Mouse (Mus musculus): ENCODE measurements around the gene Zfp871. TPM values are rescaled to one million over a fixed set of nuclear protein-coding genes. Genes with fewer than 3 reads are reported as not detected.

Zfp871 gene
- 26.3 and 27.4 TPM in 2 replicates for polyA plus RNA-seq (2012; rRNA removed)

DNA sequence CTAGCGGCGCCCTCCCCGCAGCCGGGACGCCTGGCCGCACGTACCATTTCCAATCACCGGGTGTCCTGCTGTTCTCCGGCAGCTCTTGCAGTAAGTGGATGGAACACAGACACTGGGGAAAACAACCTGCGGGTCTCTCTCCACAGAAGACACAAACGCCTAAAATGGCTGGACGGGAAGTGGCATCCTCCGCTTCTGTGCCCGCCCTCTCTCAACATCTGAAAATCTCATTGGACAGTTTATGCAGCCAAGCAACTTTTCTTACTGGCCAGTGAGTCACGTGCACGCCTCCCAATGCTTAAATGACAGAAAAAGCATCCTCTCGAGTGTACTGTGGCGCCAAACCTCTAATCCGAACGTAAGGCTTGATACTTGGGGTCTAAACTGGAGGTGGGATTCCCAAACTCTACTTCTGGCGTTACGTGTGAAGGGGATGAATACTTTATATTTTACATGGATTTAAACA is at the start of gene Zfp871:
TSS of gene Zfp871 (minus strand) at position 194 of the 466 bp plus-strand sequence.
- Histone ChIP-seq H3K27ac (ENCODE audit: insufficient read depth, low read length) (peak within 1 kb of the TSS; percentile 76), H3K4me3 (ENCODE audit: insufficient read depth, low read length) (peak within 1 kb of the TSS; percentile 62), H3K4me1 (ENCODE audit: control insufficient read depth, insufficient read depth, low read length) (peaks cover 8% of the 10 kb centered on the region)
- TF ChIP-seq POLR2A (IDR thresholded peaks at IDR 0.05; ENCODE audit: extremely low read depth, insufficient read depth, low read length) (peak; percentile 95), CTCF (IDR thresholded peaks at IDR 0.05; ENCODE audit: extremely low read depth, insufficient read depth, low read length) (no peak)

DNA sequence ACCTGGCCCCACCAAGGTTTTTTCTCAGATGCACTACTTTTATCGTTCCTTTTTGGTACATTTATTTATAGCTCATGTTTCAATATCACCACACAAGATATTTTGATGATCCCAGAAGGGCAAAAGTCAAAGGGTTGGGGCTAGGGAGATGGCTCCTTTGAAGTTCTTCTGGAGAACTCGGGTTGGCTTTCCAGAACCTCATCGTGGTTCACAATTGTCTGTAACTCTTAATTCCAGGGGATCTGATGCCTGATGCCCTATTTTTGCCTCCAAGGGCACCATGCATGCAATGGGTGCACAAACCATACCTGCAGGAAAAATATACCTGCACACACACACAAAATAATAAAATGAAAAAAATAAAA is 42.3 kb upstream of the Zfp871 start:
- Histone ChIP-seq H3K4me1 (ENCODE audit: control insufficient read depth, insufficient read depth, low read length) (no peaks in the 10 kb centered on the region), H3K4me3 (ENCODE audit: insufficient read depth, low read length) (peak overlapping the region; percentile 92), H3K27ac (ENCODE audit: insufficient read depth, low read length) (no peak overlapping the region)
- TF ChIP-seq CTCF (IDR thresholded peaks at IDR 0.05; ENCODE audit: extremely low read depth, insufficient read depth, low read length) (no peak), POLR2A (IDR thresholded peaks at IDR 0.05; ENCODE audit: extremely low read depth, insufficient read depth, low read length) (no peak)

DNA sequence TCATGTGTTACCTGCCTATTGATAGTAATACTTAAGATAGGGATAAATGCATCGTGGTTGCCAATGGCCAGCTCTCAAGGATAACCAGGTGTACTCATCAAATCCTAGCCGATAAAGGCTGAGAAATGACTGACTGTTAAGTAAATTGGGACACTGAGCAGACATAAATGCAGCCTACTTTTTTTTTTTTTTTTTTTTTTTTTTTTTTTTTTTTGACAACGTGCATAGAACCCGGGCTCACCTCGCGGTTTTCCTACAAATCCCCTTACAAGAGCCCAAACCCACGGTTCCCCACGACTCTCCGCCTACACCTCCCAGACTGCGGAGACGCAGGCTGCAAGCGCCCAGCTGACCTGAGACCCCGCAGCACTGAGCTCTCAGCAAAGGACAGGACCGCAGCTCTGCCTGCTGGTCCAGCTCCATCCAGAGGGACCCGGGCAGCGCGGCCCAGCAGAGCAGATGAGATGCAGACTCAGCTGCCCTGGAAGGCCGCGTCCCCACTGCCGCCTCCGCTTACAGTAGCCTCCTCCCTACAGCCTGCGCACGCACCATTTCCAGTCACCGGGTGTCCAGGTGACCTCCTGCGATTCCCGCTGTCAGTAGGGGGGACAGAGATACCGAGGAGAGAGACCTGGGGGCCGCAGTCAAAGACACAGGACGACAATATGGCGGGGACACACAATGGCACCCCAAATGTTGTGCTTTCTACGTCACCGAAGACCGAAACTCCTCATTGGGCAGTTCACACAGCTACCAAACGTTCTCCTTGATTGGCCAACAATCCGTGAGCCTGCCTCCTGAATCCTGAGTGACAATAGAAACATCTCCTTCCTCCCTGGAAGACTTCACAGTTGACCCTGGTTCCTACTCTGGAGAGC is 41.7 kb upstream of the Zfp871 start, which contains the start of gene Zfp799:
TSS of gene Zfp799 (minus strand) at position 722 of the 878 bp plus-strand sequence.
- H3K27ac ChIP-seq (ENCODE audit: insufficient read depth, low read length), result peak within 1 kb of the TSS; percentile 78
- H3K4me3 ChIP-seq (ENCODE audit: insufficient read depth, low read length), result peak within 1 kb of the TSS; percentile 92
- TF ChIP-seq POLR2A (IDR thresholded peaks at IDR 0.05; ENCODE audit: extremely low read depth, insufficient read depth, low read length) (peak; percentile 66; the same call in 1 of the 2 replicates), CTCF (IDR thresholded peaks at IDR 0.05; ENCODE audit: extremely low read depth, insufficient read depth, low read length) (no peak)
- no peaks in the 10 kb centered on the region for H3K4me1 ChIP-seq (ENCODE audit: control insufficient read depth, insufficient read depth, low read length)

GRCm38 (mm10) chr17:32816074-32816784 is 28.1 kb upstream of the Zfp871 start:
- TF ChIP-seq CTCF (IDR thresholded peaks at IDR 0.05; ENCODE audit: extremely low read depth, insufficient read depth, low read length), result no peak
- no peak for TF ChIP-seq POLR2A (IDR thresholded peaks at IDR 0.05; ENCODE audit: extremely low read depth, insufficient read depth, low read length)
- Histone ChIP-seq H3K4me1 (ENCODE audit: control insufficient read depth, insufficient read depth, low read length) (no peaks in the 10 kb centered on the region; the same call in 1 of the 2 replicates), H3K4me3 (ENCODE audit: insufficient read depth, low read length) (no peak overlapping the region), H3K27ac (ENCODE audit: insufficient read depth, low read length) (no peak overlapping the region)

GRCm38 (mm10) chr17:32814136-32814535 is 26.0 kb upstream of the Zfp871 start:
- Histone ChIP-seq H3K4me1 (ENCODE audit: control insufficient read depth, insufficient read depth, low read length) (no peaks in the 10 kb centered on the region; the same call in 1 of the 2 replicates), H3K27ac (ENCODE audit: insufficient read depth, low read length) (no peak overlapping the region), H3K4me3 (ENCODE audit: insufficient read depth, low read length) (no peak overlapping the region)
- TF ChIP-seq CTCF (IDR thresholded peaks at IDR 0.05; ENCODE audit: extremely low read depth, insufficient read depth, low read length) (no peak), POLR2A (IDR thresholded peaks at IDR 0.05; ENCODE audit: extremely low read depth, insufficient read depth, low read length) (no peak)

DNA sequence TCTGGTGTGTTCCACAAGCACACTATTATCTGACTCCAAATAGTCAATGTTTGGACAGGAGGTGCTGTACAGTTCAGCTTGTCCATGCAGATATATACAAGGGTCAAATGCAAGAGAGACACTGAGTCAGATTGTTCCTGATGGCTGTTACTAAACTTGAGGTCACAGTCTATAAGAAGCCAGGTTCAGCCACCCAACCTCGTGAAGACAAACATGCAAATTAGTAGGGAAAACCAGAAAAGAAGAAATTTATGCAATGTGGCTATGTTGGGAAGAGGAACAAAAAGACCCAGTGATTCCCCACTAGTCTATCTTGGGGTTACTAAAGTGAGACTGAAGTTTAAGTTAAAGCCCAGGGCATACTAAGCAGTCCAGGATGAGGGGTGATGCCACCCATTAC is 22.6 kb upstream of the Zfp871 start:
- Histone ChIP-seq H3K27ac (ENCODE audit: insufficient read depth, low read length) (no peak overlapping the region), H3K4me3 (ENCODE audit: insufficient read depth, low read length) (no peak overlapping the region), H3K4me1 (ENCODE audit: control insufficient read depth, insufficient read depth, low read length) (peaks cover 1% of the 10 kb centered on the region; the same call in 1 of the 2 replicates)
- TF ChIP-seq CTCF (IDR thresholded peaks at IDR 0.05; ENCODE audit: extremely low read depth, insufficient read depth, low read length), result no peak
- no peak for TF ChIP-seq POLR2A (IDR thresholded peaks at IDR 0.05; ENCODE audit: extremely low read depth, insufficient read depth, low read length)

GRCm38 (mm10) chr17:32809544-32810374 is 21.7 kb upstream of the Zfp871 start, which contains the start of gene Zfp811:
Gene Zfp811 (minus strand): TSS chr17:32809931.
- H3K4me3 ChIP-seq (ENCODE audit: insufficient read depth, low read length), result peak within 1 kb of the TSS; percentile 52
- TF ChIP-seq POLR2A (IDR thresholded peaks at IDR 0.05; ENCODE audit: extremely low read depth, insufficient read depth, low read length) (no peak; the same call in 1 of the 2 replicates), CTCF (IDR thresholded peaks at IDR 0.05; ENCODE audit: extremely low read depth, insufficient read depth, low read length) (no peak)
- peaks cover 1% of the 10 kb centered on the region; the same call in 1 of the 2 replicates for H3K4me1 ChIP-seq (ENCODE audit: control insufficient read depth, insufficient read depth, low read length)
- H3K27ac ChIP-seq (ENCODE audit: insufficient read depth, low read length), result no peak within 1 kb of the TSS

- Histone ChIP-seq H3K27ac (ENCODE audit: insufficient read depth, low read length) (no peak overlapping the region), H3K4me3 (ENCODE audit: insufficient read depth, low read length) (peak overlapping the region; percentile 52), H3K4me1 (ENCODE audit: control insufficient read depth, insufficient read depth, low read length) (peaks cover 1% of the 10 kb centered on the region; the same call in 1 of the 2 replicates)
- no peak for TF ChIP-seq POLR2A (IDR thresholded peaks at IDR 0.05; ENCODE audit: extremely low read depth, insufficient read depth, low read length)
- no peak for TF ChIP-seq CTCF (IDR thresholded peaks at IDR 0.05; ENCODE audit: extremely low read depth, insufficient read depth, low read length)
Measured at GRCm38 (mm10) chr17:32808921-32809320, 20.8 kb upstream of the Zfp871 start.

Measured in cortical plate, adult 2 months (tissue).